Mouse (Mus musculus) liver, embryonic 15.5 days (tissue): ENCODE results near the gene Gm10972. TPM values are rescaled to one million over a fixed set of nuclear protein-coding genes. Genes with fewer than 3 reads are reported as not detected.
"Not testable (repeated sequence)": the region's sequence is repeated elsewhere in the genome, so short reads cannot be mapped to it uniquely, and the experiment has no call there.

Experiments
- ATAC-seq: fragments of 200-750 bp; cut with Nextera tagmentation; 2 replicates; pipeline ENCODE4 v1.8.0; 2017; ENCODE audit warnings: moderate number of reproducible peaks, mild to moderate bottlenecking, moderate library complexity; ENCODE audit not compliant: insufficient read depth
- H3K27ac ChIP-seq: fragments of 300-500 bp; sonication (generic); replicated peaks from 2 replicates; pipeline ENCODE4 v1.5.1; 2015; ENCODE audit warnings: mild to moderate bottlenecking, inconsistent platforms
- H3K27me3 ChIP-seq: fragments of 300-500 bp; sonication (generic); 2 replicates; pipeline ENCODE4 v1.6.1; 2015; ENCODE audit warnings: mild to moderate bottlenecking, inconsistent platforms
- H3K36me3 ChIP-seq: fragments of 300-500 bp; sonication (generic); replicated peaks from 2 replicates; pipeline ENCODE4 v1.6.1; 2015; ENCODE audit warnings: moderate library complexity, mild to moderate bottlenecking, inconsistent platforms
- H3K4me1 ChIP-seq: fragments of 300-500 bp; sonication (generic); replicated peaks from 2 replicates; pipeline ENCODE4 v1.6.1; 2015; ENCODE audit warnings: inconsistent platforms
- H3K4me2 ChIP-seq: fragments of 300-500 bp; sonication (generic); 2 replicates; pipeline ENCODE4 v1.6.1; 2015; ENCODE audit warnings: moderate library complexity, mild to moderate bottlenecking, inconsistent platforms
- H3K4me3 ChIP-seq: fragments of 300-500 bp; sonication (generic); replicated peaks from 2 replicates; pipeline ENCODE4 v1.5.1; 2015; ENCODE audit warnings: mild to moderate bottlenecking, inconsistent platforms
- H3K9ac ChIP-seq: fragments of 300-500 bp; sonication (generic); 2 replicates; pipeline ENCODE4 v1.6.1; 2015; ENCODE audit warnings: moderate library complexity, mild to moderate bottlenecking, inconsistent platforms
- H3K9me3 ChIP-seq: fragments of 300-500 bp; sonication (generic); replicated peaks from 2 replicates; pipeline ENCODE4 v1.6.1; 2016; ENCODE audit warnings: inconsistent platforms
- WGBS: fragments of 180-500 bp; shearing (Covaris S2); methylation state at CpG from one replicate; pipeline ENCODE4 v1.1.7; 2015; ENCODE audit warnings: mixed read lengths; ENCODE audit not compliant: insufficient replicate concordance; 5-methylcytosine and 5-hydroxymethylcytosine counted together
- polyA plus RNA-seq: library from polyadenylated mRNA; unstranded; fragments of >200 nt; fragmentation: Nextera tagmentation; extraction: Ambion mirVana; gene quantifications from 2 replicates; pipeline ENCODE4 v1.2.1, GENCODE M21; 2015

Gene Gm10972
- polyA plus RNA-seq, 1 experiment from 2014 or later = not detected

- Histone ChIP-seq H3K27me3 (peaks cover 11% of the 10 kb centered on the region; the same call in 1 of the 2 replicates), H3K27ac (peak overlapping the region; percentile 84), H3K9ac (0 out of 2 replicates have a peak overlapping the region, but pooled peaks have one; percentile 23), H3K4me1 (peaks cover 32% of the 10 kb centered on the region), H3K4me3 (peak overlapping the region; percentile 43), H3K4me2 (peak overlapping the region; percentile 70)
- 16% methylated on average over 8 of the region's 10 CpGs for WGBS
- not testable (repeated sequence) for H3K36me3 ChIP-seq, H3K9me3 ChIP-seq
- ATAC-seq = peak; percentile 82
Measured at GRCm38 (mm10) chr3:94659142-94659748, 16.3 kb downstream of the Gm10972 start.

- H3K27ac ChIP-seq, H3K4me2 ChIP-seq, H3K9ac ChIP-seq, H3K4me3 ChIP-seq, H3K36me3 ChIP-seq, ATAC-seq, H3K9me3 ChIP-seq: not testable (repeated sequence)
- H3K4me1 ChIP-seq = peaks cover 43% of the 10 kb centered on the region
- peaks cover 11% of the 10 kb centered on the region; the same call in 1 of the 2 replicates for H3K27me3 ChIP-seq
- WGBS = 82% methylated on average over 2 of the region's 2 CpGs
Measured at GRCm38 (mm10) chr3:94660841-94661240, 17.9 kb downstream of the Gm10972 start.

- H3K36me3 ChIP-seq, H3K27me3 ChIP-seq, H3K9me3 ChIP-seq, H3K9ac ChIP-seq: not testable (repeated sequence)
- H3K4me3 ChIP-seq = peak overlapping the region; percentile 36
- 24% methylated on average over 5 of the region's 5 CpGs for WGBS
- peak; percentile 88 for ATAC-seq
- peak overlapping the region; percentile 66 for H3K4me2 ChIP-seq
- peaks cover 34% of the 10 kb centered on the region for H3K4me1 ChIP-seq
- H3K27ac ChIP-seq = peak overlapping the region; percentile 86
Measured at GRCm38 (mm10) chr3:94665060-94665802, 22.3 kb downstream of the Gm10972 start.

GRCm38 (mm10) chr3:94665896-94666295, 23.0 kb downstream of the Gm10972 start:
- Histone ChIP-seq H3K27ac (peak overlapping the region; percentile 86), H3K4me2 (peak overlapping the region; percentile 66), H3K4me3 (peak overlapping the region; percentile 36), H3K9ac (peak overlapping the region; percentile 50), H3K4me1 (peaks cover 31% of the 10 kb centered on the region)
- ATAC-seq = peak; percentile 93
- H3K9me3 ChIP-seq, H3K36me3 ChIP-seq, H3K27me3 ChIP-seq: not testable (repeated sequence)
- WGBS = 9% methylated on average over 7 of the region's 7 CpGs

GRCm38 (mm10) chr3:94675101-94675500, 32.2 kb downstream of the Gm10972 start:
- H3K27ac ChIP-seq, H3K9ac ChIP-seq, ATAC-seq, H3K9me3 ChIP-seq, H3K36me3 ChIP-seq, H3K4me3 ChIP-seq, H3K4me2 ChIP-seq, H3K27me3 ChIP-seq: not testable (repeated sequence)
- H3K4me1 ChIP-seq = peaks cover 15% of the 10 kb centered on the region
- 53% methylated on average over 9 of the region's 9 CpGs for WGBS

- Histone ChIP-seq H3K36me3 (no peaks in the 10 kb centered on the region), H3K4me2 (no peak overlapping the region), H3K27ac (peak overlapping the region; percentile 7; the same call in 1 of the 2 replicates), H3K27me3 (no peaks in the 10 kb centered on the region; the same call in 1 of the 2 replicates), H3K9ac (no peak overlapping the region), H3K4me1 (peaks cover 33% of the 10 kb centered on the region), H3K4me3 (no peak overlapping the region), H3K9me3 (no peaks in the 10 kb centered on the region)
- ATAC-seq = no peak
- 68% methylated on average over 8 of the region's 8 CpGs for WGBS
Measured at GRCm38 (mm10) chr3:94679351-94679841, 36.5 kb downstream of the Gm10972 start.

- not testable (repeated sequence) for H3K36me3 ChIP-seq, H3K4me3 ChIP-seq, H3K9ac ChIP-seq, H3K27me3 ChIP-seq, H3K9me3 ChIP-seq
- Histone ChIP-seq H3K27ac (peak overlapping the region; percentile 59), H3K4me2 (peak overlapping the region; percentile 20; the same call in 1 of the 2 replicates), H3K4me1 (peaks cover 35% of the 10 kb centered on the region)
- peak; percentile 37; the same call in 1 of the 2 replicates for ATAC-seq
- 67% methylated on average over 12 of the region's 12 CpGs for WGBS
Measured at GRCm38 (mm10) chr3:94680032-94680431, 37.1 kb downstream of the Gm10972 start.

GRCm38 (mm10) chr3:94680783-94681182, 37.9 kb downstream of the Gm10972 start:
- H3K4me3 ChIP-seq = no peak overlapping the region
- H3K27ac ChIP-seq = peak overlapping the region; percentile 59
- H3K9ac ChIP-seq = no peak overlapping the region
- H3K36me3 ChIP-seq = no peaks in the 10 kb centered on the region
- H3K4me2 ChIP-seq = peak overlapping the region; percentile 20; the same call in 1 of the 2 replicates
- no peaks in the 10 kb centered on the region; the same call in 1 of the 2 replicates for H3K27me3 ChIP-seq
- peaks cover 38% of the 10 kb centered on the region for H3K4me1 ChIP-seq
- 74% methylated on average over 16 of the region's 16 CpGs for WGBS
- no peaks in the 10 kb centered on the region for H3K9me3 ChIP-seq
- ATAC-seq = no peak

GRCm38 (mm10) chr3:94683646-94684045, 40.7 kb downstream of the Gm10972 start:
- H3K4me2 ChIP-seq = no peak overlapping the region
- peak overlapping the region; percentile 61 for H3K27ac ChIP-seq
- ATAC-seq = no peak

GRCm38 (mm10) chr3:94685989-94686772, 43.3 kb downstream of the Gm10972 start:
- not testable (repeated sequence) for H3K36me3 ChIP-seq, H3K9me3 ChIP-seq, H3K27me3 ChIP-seq
- Histone ChIP-seq H3K4me2 (peak overlapping the region; percentile 46), H3K27ac (peak overlapping the region; percentile 85), H3K9ac (peak overlapping the region; percentile 27; the same call in 1 of the 2 replicates), H3K4me1 (peaks cover 66% of the 10 kb centered on the region), H3K4me3 (0 out of 2 replicates have a peak overlapping the region, but pooled peaks have one; percentile 6)
- WGBS = 24% methylated on average over 8 of the region's 8 CpGs
- peak; percentile 89 for ATAC-seq

More at GRCm38 (mm10) chr3:94683646-94684045, 40.7 kb downstream of the Gm10972 start:
- no peaks in the 10 kb centered on the region for H3K36me3 ChIP-seq
- no peak overlapping the region for H3K4me3 ChIP-seq
- 76% methylated on average over 6 of the region's 6 CpGs for WGBS
- no peaks in the 10 kb centered on the region for H3K9me3 ChIP-seq
- H3K4me1 ChIP-seq = peaks cover 62% of the 10 kb centered on the region
- no peaks in the 10 kb centered on the region; the same call in 1 of the 2 replicates for H3K27me3 ChIP-seq
- H3K9ac ChIP-seq = no peak overlapping the region
